Mouse (Mus musculus) stomach, postnatal 0 days (tissue): ENCODE data around the gene Nacad.
A peak's percentile ranks its signal among the peaks of the same experiment; 100 is the strongest.
"Not testable (repeated sequence)": the region's sequence is repeated elsewhere in the genome, so short reads cannot be mapped to it uniquely, and the experiment has no call there.

Source experiments
- CTCF ChIP-seq: IDR thresholded peaks from 2 replicates; pipeline ENCODE4 v1.5.1; 2016; ENCODE audit warnings: antibody characterized with exemption, low read depth, mild to moderate bottlenecking, moderate library complexity
- EP300 ChIP-seq: optimal IDR thresholded peaks from 2 replicates; pipeline ENCODE3; 2016; ENCODE audit warnings: antibody characterized with exemption

GRCm38 (mm10) chr11:6652978-6653377, 47.1 kb upstream of the Nacad start:
- TF ChIP-seq EP300, result not testable (repeated sequence)
- peak; percentile 61 for TF ChIP-seq CTCF
